Mouse (Mus musculus) brain, embryonic 14.5 days (tissue): Measurements from ENCODE around the gene Ankdd1b.

Experiments
- CTCF ChIP-seq: fragments of 200-500 bp; IDR thresholded peaks from 2 replicates; pipeline ENCODE4 v1.5.1; 2012; ENCODE audit warnings: inconsistent platforms, mild to moderate bottlenecking, moderate library complexity, borderline replicate concordance; ENCODE audit not compliant: insufficient read depth, insufficient read length; ENCODE audit errors: extremely low read depth
- POLR2A ChIP-seq: fragments of 200-500 bp; IDR thresholded peaks from 2 replicates; pipeline ENCODE4 v1.6.1; 2012; ENCODE audit warnings: mild to moderate bottlenecking, inconsistent platforms, borderline replicate concordance; ENCODE audit not compliant: poor library complexity, insufficient read depth, insufficient read length, severe bottlenecking; ENCODE audit errors: extremely low read depth

- no peak for TF ChIP-seq CTCF
- TF ChIP-seq POLR2A = no peak
Measured at GRCm38 (mm10) chr13:96457566-96457965, 13.4 kb downstream of the Ankdd1b start.
